Mouse (Mus musculus) neural tube, embryonic 15.5 days (tissue): Measurements from ENCODE around the gene Zfp408. TPM values are rescaled to one million over a fixed set of nuclear protein-coding genes. Genes with fewer than 3 reads are reported as not detected.
A peak's percentile ranks its signal among the peaks of the same experiment; 100 is the strongest.

ENCODE experiments used
- ATAC-seq: fragments of 200-750 bp; cut with Nextera tagmentation; 2 replicates; pipeline ENCODE4 v1.8.0; 2017; ENCODE audit warnings: mild to moderate bottlenecking, moderate TSS enrichment, moderate library complexity; ENCODE audit not compliant: low FRiP score
- H3K27ac ChIP-seq: fragments of 300-500 bp; sonication (generic); replicated peaks from 2 replicates; pipeline ENCODE4 v1.5.1; 2015; ENCODE audit warnings: mild to moderate bottlenecking, inconsistent platforms
- H3K27me3 ChIP-seq: fragments of 300-500 bp; sonication (generic); replicated peaks from 2 replicates; pipeline ENCODE4 v1.6.1; 2015; ENCODE audit warnings: inconsistent platforms
- H3K36me3 ChIP-seq: fragments of 300-500 bp; sonication (generic); 2 replicates; pipeline ENCODE4 v1.6.1; 2015; ENCODE audit warnings: inconsistent platforms
- H3K4me1 ChIP-seq: fragments of 300-500 bp; sonication (generic); 2 replicates; pipeline ENCODE4 v1.6.1; 2015; ENCODE audit warnings: inconsistent platforms
- H3K4me2 ChIP-seq: fragments of 300-500 bp; sonication (generic); 2 replicates; pipeline ENCODE4 v1.6.1; 2015; ENCODE audit warnings: inconsistent platforms, mild to moderate bottlenecking, moderate library complexity
- H3K4me3 ChIP-seq: fragments of 300-500 bp; sonication (generic); replicated peaks from 2 replicates; pipeline ENCODE4 v1.5.1; 2015; ENCODE audit warnings: mild to moderate bottlenecking, inconsistent platforms
- H3K9ac ChIP-seq: fragments of 300-500 bp; sonication (generic); replicated peaks from 2 replicates; pipeline ENCODE4 v1.6.1; 2015; ENCODE audit warnings: mild to moderate bottlenecking, inconsistent platforms
- H3K9me3 ChIP-seq: fragments of 300-500 bp; sonication (generic); replicated peaks from 2 replicates; pipeline ENCODE4 v1.6.1; 2016; ENCODE audit warnings: inconsistent platforms
- WGBS: fragments of 180-500 bp; shearing (Covaris S2); methylation state at CpG from one replicate; pipeline ENCODE4 v1.1.7; 2015; ENCODE audit warnings: mixed read lengths; 5-methylcytosine and 5-hydroxymethylcytosine counted together
- polyA plus RNA-seq: library from polyadenylated mRNA; unstranded; fragments of >200 nt; fragmentation: Nextera tagmentation; extraction: Ambion mirVana; gene quantifications from 2 replicates; pipeline ENCODE4 v1.2.1, GENCODE M21; 2015

The Zfp408 gene
- polyA plus RNA-seq, 1 experiment from 2014 or later: 12.9 TPM

GRCm38 (mm10) chr2:91669326-91669725, 19.7 kb upstream of the Zfp408 start:
- Histone ChIP-seq H3K4me1 (no peaks in the 10 kb centered on the region), H3K4me2 (no peak overlapping the region), H3K27me3 (no peaks in the 10 kb centered on the region), H3K9me3 (no peaks in the 10 kb centered on the region), H3K9ac (no peak overlapping the region), H3K36me3 (peaks cover 83% of the 10 kb centered on the region), H3K27ac (no peak overlapping the region), H3K4me3 (no peak overlapping the region)
- ATAC-seq: no peak
- 95% methylated on average over 8 of the region's 8 CpGs for WGBS

GRCm38 (mm10) chr2:91667747-91668146, 18.2 kb upstream of the Zfp408 start:
- 86% methylated on average over 2 of the region's 2 CpGs for WGBS
- H3K4me3 ChIP-seq: no peak overlapping the region
- H3K36me3 ChIP-seq: peaks cover 85% of the 10 kb centered on the region
- no peak for ATAC-seq
- no peaks in the 10 kb centered on the region for H3K4me1 ChIP-seq
- H3K9ac ChIP-seq: no peak overlapping the region
- no peak overlapping the region for H3K4me2 ChIP-seq
- no peaks in the 10 kb centered on the region for H3K9me3 ChIP-seq
- no peak overlapping the region for H3K27ac ChIP-seq
- no peaks in the 10 kb centered on the region for H3K27me3 ChIP-seq

- WGBS: 93% methylated on average over 6 of the region's 6 CpGs
- Histone ChIP-seq H3K27ac (no peak overlapping the region), H3K4me3 (no peak overlapping the region), H3K27me3 (no peaks in the 10 kb centered on the region), H3K9ac (no peak overlapping the region), H3K4me1 (no peaks in the 10 kb centered on the region), H3K36me3 (peaks cover 89% of the 10 kb centered on the region), H3K4me2 (no peak overlapping the region), H3K9me3 (no peaks in the 10 kb centered on the region)
- no peak for ATAC-seq
Observed at GRCm38 (mm10) chr2:91666386-91666910, 16.9 kb upstream of the Zfp408 start.

DNA sequence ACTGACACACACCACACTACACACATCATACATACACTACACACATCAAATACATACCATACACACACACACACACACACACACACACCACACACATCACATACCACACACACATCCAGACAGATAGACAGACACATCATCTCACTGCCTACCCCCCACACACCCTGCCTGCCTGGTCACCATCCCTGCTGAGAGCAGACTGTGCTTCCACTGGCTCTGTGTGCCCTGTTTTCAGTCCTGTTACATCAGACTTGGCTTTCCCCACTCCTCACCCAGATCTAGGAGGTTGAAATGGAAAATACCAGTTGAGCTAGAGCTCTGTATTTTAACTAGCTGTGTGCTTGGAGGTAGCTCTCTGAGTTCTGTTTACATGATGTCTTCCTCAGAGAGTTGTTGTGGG, 15.2 kb upstream of the Zfp408 start:
- Histone ChIP-seq H3K27ac (no peak overlapping the region), H3K9ac (no peak overlapping the region), H3K4me3 (no peak overlapping the region), H3K4me1 (no peaks in the 10 kb centered on the region), H3K9me3 (no peaks in the 10 kb centered on the region), H3K36me3 (peaks cover 82% of the 10 kb centered on the region), H3K27me3 (no peaks in the 10 kb centered on the region), H3K4me2 (no peak overlapping the region)
- no peak for ATAC-seq

DNA sequence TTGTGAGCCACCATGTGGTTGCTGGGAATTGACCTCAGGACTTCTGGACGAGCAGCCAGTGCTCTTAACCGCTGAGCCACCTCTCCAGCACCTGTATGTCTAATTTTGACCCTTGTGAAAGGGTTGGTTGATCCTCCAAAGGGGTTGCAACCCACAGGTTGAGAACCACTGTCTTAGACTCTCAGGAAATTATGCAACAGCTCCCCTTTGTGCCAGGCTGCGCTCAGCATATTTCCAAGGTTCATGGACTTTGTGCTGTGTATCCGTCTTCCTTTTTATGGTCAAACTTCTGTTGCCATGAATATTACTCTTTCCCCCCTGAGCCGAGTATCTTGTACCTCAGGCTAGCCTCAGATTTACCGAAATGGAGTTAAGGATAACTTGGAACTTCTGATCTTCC, 11.4 kb upstream of the Zfp408 start:
- no peaks in the 10 kb centered on the region for H3K4me1 ChIP-seq
- ATAC-seq: no peak
- peaks cover 85% of the 10 kb centered on the region for H3K36me3 ChIP-seq
- H3K27me3 ChIP-seq: no peaks in the 10 kb centered on the region
- WGBS: 97% methylated on average over 6 of the region's 6 CpGs
- no peak overlapping the region for H3K9ac ChIP-seq
- H3K27ac ChIP-seq: no peak overlapping the region
- no peak overlapping the region for H3K4me3 ChIP-seq
- no peak overlapping the region for H3K4me2 ChIP-seq
- no peaks in the 10 kb centered on the region for H3K9me3 ChIP-seq

GRCm38 (mm10) chr2:91659657-91660056, 10.1 kb upstream of the Zfp408 start:
- Histone ChIP-seq H3K9ac (no peak overlapping the region), H3K4me2 (no peak overlapping the region), H3K9me3 (no peaks in the 10 kb centered on the region), H3K4me3 (no peak overlapping the region), H3K27ac (no peak overlapping the region), H3K27me3 (no peaks in the 10 kb centered on the region), H3K36me3 (peaks cover 89% of the 10 kb centered on the region), H3K4me1 (no peaks in the 10 kb centered on the region)
- WGBS: 96% methylated on average over 8 of the region's 8 CpGs
- ATAC-seq: no peak

GRCm38 (mm10) chr2:91656774-91657173, 7.2 kb upstream of the Zfp408 start:
- 76% methylated on average over 8 of the region's 8 CpGs for WGBS
- Histone ChIP-seq H3K4me2 (no peak overlapping the region), H3K27me3 (no peaks in the 10 kb centered on the region), H3K36me3 (peaks cover 77% of the 10 kb centered on the region), H3K4me1 (peaks cover 9% of the 10 kb centered on the region), H3K9ac (no peak overlapping the region), H3K27ac (no peak overlapping the region), H3K4me3 (no peak overlapping the region), H3K9me3 (no peaks in the 10 kb centered on the region)
- ATAC-seq: no peak

GRCm38 (mm10) chr2:91655827-91656226, 6.2 kb upstream of the Zfp408 start:
- Histone ChIP-seq H3K27me3 (no peaks in the 10 kb centered on the region), H3K27ac (no peak overlapping the region), H3K4me3 (no peak overlapping the region), H3K4me2 (no peak overlapping the region), H3K4me1 (peaks cover 18% of the 10 kb centered on the region), H3K9ac (no peak overlapping the region), H3K36me3 (peaks cover 68% of the 10 kb centered on the region), H3K9me3 (no peaks in the 10 kb centered on the region)
- 82% methylated on average over 6 of the region's 6 CpGs for WGBS
- no peak for ATAC-seq

GRCm38 (mm10) chr2:91655388-91655787, 5.8 kb upstream of the Zfp408 start:
- H3K9ac ChIP-seq: no peak overlapping the region
- peaks cover 22% of the 10 kb centered on the region for H3K4me1 ChIP-seq
- H3K27ac ChIP-seq: no peak overlapping the region
- no peak for ATAC-seq
- peaks cover 68% of the 10 kb centered on the region for H3K36me3 ChIP-seq
- H3K27me3 ChIP-seq: no peaks in the 10 kb centered on the region
- 94% methylated on average over 5 of the region's 5 CpGs for WGBS
- no peak overlapping the region for H3K4me2 ChIP-seq
- H3K4me3 ChIP-seq: no peak overlapping the region
- H3K9me3 ChIP-seq: no peaks in the 10 kb centered on the region

DNA sequence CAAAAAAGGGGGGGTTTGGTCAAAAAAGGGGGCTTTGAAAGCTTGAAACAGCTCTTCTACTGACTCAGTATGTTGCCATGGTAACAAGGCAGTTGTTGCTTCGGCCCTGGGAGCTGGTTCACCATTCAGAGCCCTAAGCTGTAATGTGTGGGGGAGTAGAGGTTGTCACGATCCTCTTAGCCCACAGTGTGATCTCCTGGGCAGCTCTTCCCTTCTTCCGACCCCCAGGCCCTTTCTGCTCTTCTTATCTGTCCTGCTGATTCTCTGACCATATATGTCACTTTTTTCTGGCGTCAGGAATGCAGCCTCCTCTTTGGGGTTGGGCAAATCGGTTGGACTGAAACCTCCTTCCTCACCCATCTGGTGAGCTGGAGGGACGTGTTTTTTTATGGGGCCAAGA, 3.3 kb upstream of the Zfp408 start:
- Histone ChIP-seq H3K36me3 (peaks cover 47% of the 10 kb centered on the region), H3K4me2 (no peak overlapping the region), H3K9me3 (no peaks in the 10 kb centered on the region), H3K27ac (no peak overlapping the region), H3K27me3 (no peaks in the 10 kb centered on the region), H3K4me1 (peaks cover 36% of the 10 kb centered on the region), H3K9ac (no peak overlapping the region), H3K4me3 (no peak overlapping the region)
- WGBS: 48% methylated on average over 6 of the region's 6 CpGs
- ATAC-seq: no peak

GRCm38 (mm10) chr2:91651458-91652258, 2.1 kb upstream of the Zfp408 start:
- Histone ChIP-seq H3K36me3 (peaks cover 47% of the 10 kb centered on the region), H3K9ac (no peak overlapping the region)
- WGBS: 91% methylated on average over 14 of the region's 14 CpGs

DNA sequence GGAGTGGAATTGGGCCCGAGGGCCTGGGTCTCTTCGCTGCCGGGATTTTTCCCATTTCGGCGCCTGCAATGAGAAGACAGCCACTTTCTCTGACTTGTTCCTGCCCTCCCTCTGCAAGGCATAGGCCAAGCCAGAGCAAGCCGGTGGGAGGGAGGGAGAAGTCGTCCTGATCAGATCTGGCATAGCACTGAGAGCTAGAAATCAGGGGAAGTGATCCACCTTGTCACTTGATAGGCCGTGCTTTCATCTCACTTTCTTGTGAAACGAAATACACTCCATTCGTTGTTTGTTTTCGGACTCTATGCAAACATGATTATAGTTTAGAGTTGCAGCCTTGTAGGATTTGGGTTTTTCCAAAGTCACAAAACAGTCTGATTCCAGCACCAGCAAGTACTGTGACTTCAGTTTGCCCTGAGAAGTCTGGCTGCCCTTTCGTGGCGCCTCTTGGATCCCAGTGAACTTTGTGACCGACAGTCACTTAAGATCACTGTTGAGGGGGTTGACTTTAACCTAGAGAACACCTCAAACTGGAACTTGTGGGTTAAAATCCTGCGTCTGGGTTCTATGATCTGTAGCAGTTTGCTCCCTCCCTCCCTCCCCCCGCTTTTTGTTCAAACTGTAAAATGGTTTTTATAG, 887 bp upstream of the Zfp408 start:
- peak overlapping the region; percentile 99 for H3K4me2 ChIP-seq
- peak overlapping the region; percentile 91 for H3K27ac ChIP-seq
- peak; percentile 34 for ATAC-seq
- WGBS: 14% methylated on average over 16 of the region's 16 CpGs
- H3K4me1 ChIP-seq: peaks cover 38% of the 10 kb centered on the region
- H3K36me3 ChIP-seq: peaks cover 47% of the 10 kb centered on the region
- no peaks in the 10 kb centered on the region for H3K27me3 ChIP-seq
- no peaks in the 10 kb centered on the region for H3K9me3 ChIP-seq
- peak overlapping the region; percentile 81 for H3K9ac ChIP-seq
- peak overlapping the region; percentile 89 for H3K4me3 ChIP-seq

More at GRCm38 (mm10) chr2:91651458-91652258, 2.1 kb upstream of the Zfp408 start:
- no peak overlapping the region for H3K4me3 ChIP-seq
- no peaks in the 10 kb centered on the region for H3K9me3 ChIP-seq
- no peaks in the 10 kb centered on the region for H3K27me3 ChIP-seq
- H3K4me1 ChIP-seq: peaks cover 38% of the 10 kb centered on the region
- ATAC-seq: no peak
- no peak overlapping the region for H3K27ac ChIP-seq
- no peak overlapping the region; the same call in 1 of the 2 replicates for H3K4me2 ChIP-seq
